Mouse (Mus musculus) gastrocnemius, postnatal 25 days (tissue): ENCODE measurements around the gene Tbc1d2b. TPM values are rescaled to one million over a fixed set of nuclear protein-coding genes. Genes with fewer than 3 reads are reported as not detected.

ENCODE experiments used
- DNase-seq: peaks from one replicate; pipeline ENCODE4 v3.0.0; 2022
- long read RNA-seq, 2 experiments: library from polyadenylated mRNA; stranded (forward); transcript quantifications; one replicate each; pipeline ENCODE4 v2.0.0; 2021
- total RNA-seq, 2 experiments: library from RNA; stranded (reverse); gene quantifications; 1 replicate in 1 of 2; 2 replicates in 1 of 2; pipeline ENCODE4 v1.2.3; 2021

The Tbc1d2b gene
- 1 to 10 TPM; 4.7 to 8.2 TPM for total RNA-seq
- long read RNA-seq, experiment 1, partial matches to known transcripts: 0 of 1 reads
- long read RNA-seq, experiment 1, other reads (novel, unspliced or antisense): 1 of 1 reads
- long read RNA-seq, experiment 2, partial matches to known transcripts: 1 of 3 reads
- long read RNA-seq, experiment 2, other reads (novel, unspliced or antisense): 2 of 3 reads

- peak; percentile 62 for DNase-seq
Measured at GRCm38 (mm10) chr9:90270193-90270943, at the start of gene Tbc1d2b. TSS of gene Tbc1d2b (minus strand) at chr9:90270804.

DNA sequence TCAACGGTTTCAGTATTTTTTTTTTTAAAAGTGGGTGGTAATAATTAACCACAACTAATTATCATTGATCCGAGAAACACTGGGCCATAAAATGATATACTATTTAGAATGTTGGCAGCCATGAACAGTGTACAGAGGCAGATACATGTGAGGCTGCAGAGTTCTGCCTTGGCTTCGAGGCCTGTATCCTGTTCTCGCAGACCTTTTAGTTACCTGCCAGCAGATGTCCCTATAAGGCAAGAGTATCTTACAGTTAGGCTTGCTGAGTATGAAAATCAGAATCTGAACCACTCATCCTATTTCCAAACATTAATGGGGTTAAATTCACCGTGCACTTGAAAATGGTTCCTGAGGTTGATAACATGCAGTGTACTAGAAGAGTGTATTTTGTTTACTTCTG lies 45.7 kb upstream of the Tbc1d2b start:
- DNase-seq: no peak

- no peak for DNase-seq
Measured at GRCm38 (mm10) chr9:90315662-90316061, 45.1 kb upstream of the Tbc1d2b start.

DNA sequence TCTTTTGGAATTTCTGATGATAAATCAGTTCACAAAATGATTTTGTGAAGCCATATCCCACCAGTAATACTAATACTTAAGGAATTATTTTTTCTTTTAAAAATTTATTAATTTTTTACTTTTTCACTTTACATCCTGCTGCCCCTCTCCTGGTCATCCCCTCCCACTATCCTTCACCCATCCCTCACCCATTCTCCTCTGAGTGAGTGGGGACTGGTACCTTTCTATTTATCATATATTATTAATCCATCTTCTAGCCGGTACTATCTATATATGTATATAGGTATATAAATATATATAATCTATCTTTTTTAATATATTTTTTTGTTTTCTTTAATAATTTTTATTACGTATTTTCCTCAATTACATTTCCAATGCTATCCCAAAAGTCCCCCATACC lies 33.6 kb upstream of the Tbc1d2b start:
- no peak for DNase-seq

- DNase-seq: no peak
Measured at GRCm38 (mm10) chr9:90303101-90303835, 32.7 kb upstream of the Tbc1d2b start.

DNA sequence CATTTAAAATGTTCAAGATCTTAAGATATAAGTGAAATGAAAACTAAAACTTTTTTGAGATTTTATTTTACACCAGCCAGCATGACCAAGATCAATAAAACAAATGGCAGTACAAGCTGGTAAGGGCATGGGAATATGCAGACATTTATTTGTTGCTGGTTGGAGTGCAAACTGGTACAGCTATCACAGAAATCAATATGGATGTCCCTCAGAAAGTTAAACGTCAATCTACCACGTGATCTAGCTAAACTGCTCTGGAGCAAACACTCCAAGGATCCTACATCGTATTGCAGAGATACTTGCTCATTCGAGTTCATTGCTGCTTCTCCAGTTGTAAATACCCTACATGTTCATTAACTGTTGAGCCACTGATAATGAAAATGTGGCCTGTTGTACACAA lies 32.1 kb upstream of the Tbc1d2b start:
- no peak for DNase-seq

GRCm38 (mm10) chr9:90301081-90301688 lies 30.6 kb upstream of the Tbc1d2b start:
- no peak for DNase-seq

DNA sequence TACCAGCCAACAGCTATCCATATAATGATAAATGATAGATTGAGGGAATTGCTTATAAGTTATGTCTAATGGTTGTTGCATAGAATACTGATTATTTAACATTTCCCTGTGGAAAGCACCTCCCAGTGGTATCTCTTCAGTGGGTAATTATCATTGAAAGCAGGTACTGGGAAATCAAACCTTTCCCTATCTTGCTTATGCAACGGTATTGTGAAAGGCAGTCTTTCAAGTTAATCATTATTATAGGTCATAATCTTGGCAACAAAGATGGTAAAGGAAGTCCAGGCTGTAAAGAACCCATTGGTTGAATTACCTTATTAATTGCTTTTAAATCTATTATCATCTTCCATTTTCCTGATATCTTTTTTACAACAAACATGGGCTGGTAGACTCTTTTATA lies 27.0 kb upstream of the Tbc1d2b start:
- DNase-seq: no peak

GRCm38 (mm10) chr9:90293641-90294398 lies 23.2 kb upstream of the Tbc1d2b start:
- no peak for DNase-seq

GRCm38 (mm10) chr9:90278397-90278796 lies 7.8 kb upstream of the Tbc1d2b start:
- no peak for DNase-seq

DNA sequence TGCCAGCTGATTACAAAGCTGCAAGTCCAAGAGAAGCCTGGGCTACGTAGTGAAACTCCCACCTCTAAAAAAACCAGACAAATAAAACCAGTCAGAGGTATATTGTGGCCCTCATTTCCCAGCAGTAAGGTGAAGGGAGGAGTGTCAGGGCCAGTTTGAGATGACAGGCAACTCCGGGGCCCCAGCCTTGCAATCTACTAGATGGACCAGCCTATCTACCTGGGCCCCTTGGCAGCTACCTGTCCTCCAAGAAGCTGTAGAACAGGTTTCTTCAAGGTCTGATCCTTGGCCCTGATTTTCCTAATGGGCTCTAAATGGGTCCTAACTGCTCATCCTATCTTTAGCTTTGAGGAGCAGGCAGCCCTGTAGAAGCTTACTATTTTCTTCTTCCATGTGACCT lies 7.3 kb upstream of the Tbc1d2b start:
- DNase-seq: no peak

- no peak for DNase-seq
Measured at GRCm38 (mm10) chr9:90276779-90277178, 6.2 kb upstream of the Tbc1d2b start.

- DNase-seq: no peak
Measured at GRCm38 (mm10) chr9:90275906-90276305, 5.3 kb upstream of the Tbc1d2b start.

DNA sequence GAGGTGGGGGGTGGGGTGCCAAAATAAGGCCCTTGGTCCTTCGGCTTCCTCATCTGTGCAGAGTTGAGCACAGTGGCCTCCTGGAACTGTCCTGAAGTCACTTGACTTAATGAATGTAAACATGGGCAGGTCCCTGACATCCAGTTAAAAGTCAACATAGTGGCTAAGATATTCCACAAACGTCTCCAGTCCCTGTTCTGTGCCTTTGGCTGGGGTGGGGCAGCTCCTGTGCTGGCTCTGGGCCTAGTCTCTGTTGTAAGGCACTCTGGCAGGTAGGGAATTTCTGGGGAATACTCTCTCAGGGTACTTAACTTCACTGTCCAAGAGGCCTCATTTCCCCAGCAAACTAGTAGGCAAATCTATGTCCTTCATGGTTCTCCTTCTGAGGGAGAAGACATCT lies 4.9 kb upstream of the Tbc1d2b start:
- no peak for DNase-seq

GRCm38 (mm10) chr9:90274516-90274915 lies 3.9 kb upstream of the Tbc1d2b start:
- DNase-seq: no peak

DNA sequence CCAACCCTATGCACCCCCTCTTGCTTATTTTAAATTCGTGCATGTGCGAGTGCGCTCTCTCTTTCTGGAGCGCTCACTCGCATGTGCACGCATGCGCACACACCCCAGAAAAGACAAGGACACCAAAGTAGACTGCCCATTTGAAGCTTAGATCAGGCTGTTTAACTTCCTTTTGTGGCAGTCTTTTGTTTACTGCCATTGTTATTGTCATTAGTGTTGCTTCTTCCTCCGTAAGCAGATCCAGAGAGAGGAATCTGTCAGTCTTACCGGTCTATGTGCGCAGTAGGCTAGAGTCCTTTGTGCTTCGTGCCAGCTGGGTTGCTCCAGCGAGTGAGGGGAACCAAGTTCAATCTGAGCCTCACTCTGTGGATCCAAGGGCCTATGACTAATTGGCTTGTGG lies 1.7 kb upstream of the Tbc1d2b start:
- no peak for DNase-seq

GRCm38 (mm10) chr9:90271541-90272090 lies 1.0 kb upstream of the Tbc1d2b start:
- DNase-seq: no peak

GRCm38 (mm10) chr9:90270944-90271295 lies 316 bp upstream of the Tbc1d2b start:
- DNase-seq: no peak

GRCm38 (mm10) chr9:90269011-90269681 lies 1.5 kb downstream of the Tbc1d2b start:
- DNase-seq: peak; percentile 77

- DNase-seq: no peak
Measured at GRCm38 (mm10) chr9:90266926-90267325, 3.7 kb downstream of the Tbc1d2b start.

GRCm38 (mm10) chr9:90266059-90266458 lies 4.5 kb downstream of the Tbc1d2b start:
- no peak for DNase-seq
